8 mouse cellular contexts compared by ENCODE assay signal in genomic region chr6:30468684-30469083, GRCm38 (mm10). TPM values are rescaled to one million over a fixed set of nuclear protein-coding genes. Genes with fewer than 3 reads are reported as not detected.
A peak's percentile ranks its signal among the peaks of the same experiment; 100 is the strongest.
DNase-seq lines count a peak whose midpoint lies in the region; ATAC-seq and TF ChIP-seq lines count a peak whose summit lies in the region.
"Had no signal": no experiment of that assay in that cellular context is flagged by ENCODE, and none has a peak within 500 bp of the region (broad histone marks: within the 10 kb centered on the region; RNA-seq: fewer than 3 reads in every experiment).

No protein-coding gene starts in this region.

- ATAC-seq in forebrain, embryonic 14.5 days, result peak; percentile 33; the same call in 1 of the 2 replicates
- ATAC-seq in lung, postnatal 0 days, result peak; percentile 68

- H3K27me3 ChIP-seq in forebrain, embryonic 14.5 days (replicated peaks; ENCODE audit: control insufficient read depth, insufficient read depth, low read length), result no peaks in the 10 kb centered on the region
- H3K27me3 ChIP-seq in lung, postnatal 0 days (replicated peaks; ENCODE audit: insufficient read depth, low read length), result no peaks in the 10 kb centered on the region
- H3K27me3 ChIP-seq: neural tube, embryonic 12.5 days had no signal

- H3K4me1 ChIP-seq in forebrain, embryonic 14.5 days (ENCODE audit: control insufficient read depth, insufficient read depth, low read length), result no peaks in the 10 kb centered on the region; the same call in 1 of the 2 replicates
- no peaks in the 10 kb centered on the region for H3K4me1 ChIP-seq in lung, postnatal 0 days (ENCODE audit: insufficient read depth, low read depth, low read length)

- H3K9me3 ChIP-seq in forebrain, embryonic 14.5 days (replicated peaks; ENCODE audit: control insufficient read depth, low read length), result no peaks in the 10 kb centered on the region
- no peaks in the 10 kb centered on the region for H3K9me3 ChIP-seq in lung, postnatal 0 days (ENCODE audit: low read length)
- H3K9me3 ChIP-seq: neural tube, embryonic 12.5 days had no signal

- H3K4me2 ChIP-seq in forebrain, embryonic 14.5 days (ENCODE audit: low read length), result no peak overlapping the region
- no peak overlapping the region for H3K4me2 ChIP-seq in lung, postnatal 0 days (replicated peaks; ENCODE audit: low read depth, low read length)
- H3K4me2 ChIP-seq: neural tube, embryonic 12.5 days had no signal

- peak; percentile 55; the same call in 1 of the 2 replicates for TF ChIP-seq CTCF in brain, embryonic 14.5 days (IDR thresholded peaks at IDR 0.05; ENCODE audit: borderline replicate concordance, extremely low read depth, insufficient read depth, insufficient read length)
- TF ChIP-seq CTCF in lung, postnatal 0 days (IDR thresholded peaks at IDR 0.05), result peak; percentile 73

- TF ChIP-seq POLR2A in brain, embryonic 14.5 days (IDR thresholded peaks at IDR 0.05; ENCODE audit: borderline replicate concordance, extremely low read depth, insufficient read depth, insufficient read length, poor library complexity, severe bottlenecking), result no peak

- DNase-seq in right cerebral cortex, postnatal 4 days, result peak; percentile 58
- no peak for DNase-seq in right cerebral cortex, adult 18-20 months
- peak; percentile 77 for DNase-seq in brain, embryonic 14.5 days (ENCODE audit: low read depth)
- peak; percentile 65 for DNase-seq in forebrain, embryonic 14.5 days (ENCODE audit: low spot score)
- DNase-seq in induced T-regulatory cell, adult 2 months (ENCODE audit: low read depth), result peak; percentile 22
- DNase-seq in lung, postnatal 0 days (ENCODE audit: low spot score), result peak; percentile 78
- DNase-seq in spleen, postnatal 14 days (ENCODE audit: low spot score in 2 of 2), result no peak

- H3K27ac ChIP-seq in forebrain, embryonic 14.5 days (ENCODE audit: low read depth, low read length), result peak overlapping the region; percentile 68; the same call in 1 of the 2 replicates
- no peak overlapping the region for H3K27ac ChIP-seq in lung, postnatal 0 days (ENCODE audit: low read length)

- no peak overlapping the region for H3K9ac ChIP-seq in forebrain, embryonic 14.5 days (ENCODE audit: low read length)
- no peak overlapping the region for H3K9ac ChIP-seq in lung, postnatal 0 days (replicated peaks; ENCODE audit: low read depth)
- H3K9ac ChIP-seq: neural tube, embryonic 12.5 days had no signal

- no peak for TF ChIP-seq EP300 in lung, postnatal 0 days (IDR thresholded peaks at IDR 0.05)

- 63% methylated on average over 12 of the region's 12 CpGs for WGBS in forebrain, embryonic 14.5 days
- 45% methylated on average over 12 of the region's 12 CpGs for WGBS in lung, postnatal 0 days

- no peaks in the 10 kb centered on the region for H3K36me3 ChIP-seq in forebrain, embryonic 14.5 days (ENCODE audit: control insufficient read depth, insufficient read depth, low read length)
- H3K36me3 ChIP-seq in lung, postnatal 0 days (ENCODE audit: insufficient read depth, low read length), result no peaks in the 10 kb centered on the region
- H3K36me3 ChIP-seq: neural tube, embryonic 12.5 days had no signal

- no peak overlapping the region for H3K4me3 ChIP-seq in forebrain, embryonic 14.5 days (ENCODE audit: low read depth, low read length)
- no peak overlapping the region for H3K4me3 ChIP-seq in lung, postnatal 0 days (ENCODE audit: low read depth, low read length)
- H3K4me3 ChIP-seq: neural tube, embryonic 12.5 days had no signal

RNA-seq across cellular contexts. Expression of gene Tmem209, which starts 40.9 kb away (rescaled TPM):
- 45.9 and 59.4 TPM in 2 replicates for polyA plus RNA-seq in brain, embryonic 14.5 days (2012; rRNA removed)
- 37.8 and 44.5 TPM in 2 replicates for polyA plus RNA-seq in forebrain, embryonic 14.5 days (2014; fragmentation: Nextera tagmentation; extraction: Ambion mirVana)
- polyA plus RNA-seq in lung, postnatal 0 days (2015; fragmentation: Nextera tagmentation; extraction: Ambion mirVana), result 14.6 TPM in 2 replicates

RNA-seq across cellular contexts. Expression of gene Ssmem1, which starts 41.0 kb away (rescaled TPM):
- 0.09 and 0.10 TPM in 2 replicates for polyA plus RNA-seq in brain, embryonic 14.5 days (2012; rRNA removed)
- polyA plus RNA-seq in forebrain, embryonic 14.5 days (2014; fragmentation: Nextera tagmentation; extraction: Ambion mirVana), result 0.16 and 0.20 TPM in 2 replicates
- polyA plus RNA-seq in lung, postnatal 0 days (2015; fragmentation: Nextera tagmentation; extraction: Ambion mirVana), result 0.12 TPM in 1 of 2 replicates, not detected in the other

Comparison
In these comparisons a context has a peak if more than half of its experiments do, and no peak if none do; other contexts are left out.
1. DNase-seq: peak in right cerebral cortex, postnatal 4 days (single experiment), brain, embryonic 14.5 days (single experiment), forebrain, embryonic 14.5 days (single experiment), induced T-regulatory cell, adult 2 months (single experiment) and lung, postnatal 0 days (single experiment); none in right cerebral cortex, adult 18-20 months (single experiment) and spleen, postnatal 14 days (0 of 2).